Mouse (Mus musculus) cerebellum, adult (tissue): ENCODE measurements around the gene Pias1.
"Not testable (repeated sequence)": the region's sequence is repeated elsewhere in the genome, so short reads cannot be mapped to it uniquely, and the experiment has no call there.

Experiments used
- ATAC-seq: cut with Nextera tagmentation; 2 replicates; pipeline ENCODE4 v1.9.2; 2017; ENCODE audit warnings: mild to moderate bottlenecking, moderate library complexity, mixed read lengths; ENCODE audit not compliant: insufficient number of reproducible peaks, low FRiP score, low TSS enrichment

Pias1 gene

GRCm38 (mm10) chr9:62860102-62860501, 127.6 kb downstream of the Pias1 start:
- not testable (repeated sequence) for ATAC-seq

- no peak for ATAC-seq
Observed at GRCm38 (mm10) chr9:62858266-62859019, 129.3 kb downstream of the Pias1 start.

GRCm38 (mm10) chr9:62857719-62858261, 129.9 kb downstream of the Pias1 start, which contains the start of gene Calml4:
Gene Calml4 (plus strand): TSS chr9:62858080.
- no peak for ATAC-seq

- ATAC-seq, result no peak
Observed at GRCm38 (mm10) chr9:62857216-62857615, 130.5 kb downstream of the Pias1 start.

GRCm38 (mm10) chr9:62854483-62854882, 133.2 kb downstream of the Pias1 start:
- ATAC-seq, result no peak

- ATAC-seq, result no peak
Observed at GRCm38 (mm10) chr9:62851571-62851970, 136.2 kb downstream of the Pias1 start.

GRCm38 (mm10) chr9:62848641-62849040, 139.1 kb downstream of the Pias1 start:
- ATAC-seq, result no peak

GRCm38 (mm10) chr9:62847694-62848093, 140.0 kb downstream of the Pias1 start:
- peak; percentile 73; the same call in 1 of the 2 replicates for ATAC-seq

GRCm38 (mm10) chr9:62844461-62844860, 143.3 kb downstream of the Pias1 start:
- ATAC-seq, result no peak

GRCm38 (mm10) chr9:62843356-62844024, 144.2 kb downstream of the Pias1 start:
- ATAC-seq, result no peak

GRCm38 (mm10) chr9:62839172-62839770, 148.5 kb downstream of the Pias1 start:
- ATAC-seq, result peak; percentile 9; the same call in 1 of the 2 replicates

- ATAC-seq, result peak; percentile 72
Observed at GRCm38 (mm10) chr9:62838506-62839171, 149.1 kb downstream of the Pias1 start, which contains the start of gene Cln6. Gene Cln6 (plus strand): TSS chr9:62838785.

GRCm38 (mm10) chr9:62838146-62838505, 149.6 kb downstream of the Pias1 start:
- peak; percentile 28; the same call in 1 of the 2 replicates for ATAC-seq

GRCm38 (mm10) chr9:62837611-62838010, 150.1 kb downstream of the Pias1 start:
- ATAC-seq, result no peak

GRCm38 (mm10) chr9:62835705-62836446, 151.8 kb downstream of the Pias1 start:
- no peak for ATAC-seq

GRCm38 (mm10) chr9:62834906-62835305, 152.8 kb downstream of the Pias1 start:
- no peak for ATAC-seq

- no peak for ATAC-seq
Observed at GRCm38 (mm10) chr9:62829877-62830276, 157.8 kb downstream of the Pias1 start.

- peak; percentile 99 for ATAC-seq
Observed at GRCm38 (mm10) chr9:62828662-62829086, 159.1 kb downstream of the Pias1 start.
